Mouse (Mus musculus): ENCODE measurements around the gene Lrrfip2. TPM values are rescaled to one million over a fixed set of nuclear protein-coding genes. Genes with fewer than 3 reads are reported as not detected.

The Lrrfip2 gene
- polyA plus RNA-seq, 1 experiment from 2014 or later, result 52.8 TPM

DNA sequence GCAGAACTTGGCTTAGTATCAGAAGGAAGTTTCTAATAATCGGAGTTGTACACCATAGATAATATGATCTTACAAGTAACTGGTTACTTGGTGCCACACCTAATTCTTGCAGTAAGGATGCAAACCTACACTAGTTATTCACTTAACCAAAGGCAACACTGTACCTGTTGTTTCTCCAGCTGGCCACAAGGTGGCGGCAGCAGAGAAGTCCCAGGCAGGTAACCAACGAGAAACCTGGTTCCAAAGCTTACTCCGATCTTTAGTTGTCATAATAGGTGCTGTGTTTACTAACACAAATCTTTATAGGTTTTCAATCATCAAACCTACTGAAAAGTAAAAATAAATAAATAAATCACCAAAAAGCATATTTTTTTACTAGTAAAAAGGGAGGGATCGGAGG, 24.3 kb upstream of the Lrrfip2 start:
- no peaks in the 10 kb centered on the region for H3K9me3 ChIP-seq
- H3K9ac ChIP-seq, result no peak overlapping the region
- H3K27me3 ChIP-seq, result peaks cover 5% of the 10 kb centered on the region; the same call in 1 of the 2 replicates
- no peak for ATAC-seq (ENCODE audit: low FRiP score)
- no peaks in the 10 kb centered on the region for H3K36me3 ChIP-seq (replicated peaks)
- H3K4me1 ChIP-seq, result peaks cover 13% of the 10 kb centered on the region
- no peak overlapping the region for H3K4me3 ChIP-seq (replicated peaks)
- H3K27ac ChIP-seq, result no peak overlapping the region
- WGBS, result 31% methylated on average over 5 of the region's 5 CpGs
- H3K4me2 ChIP-seq, result no peak overlapping the region

DNA sequence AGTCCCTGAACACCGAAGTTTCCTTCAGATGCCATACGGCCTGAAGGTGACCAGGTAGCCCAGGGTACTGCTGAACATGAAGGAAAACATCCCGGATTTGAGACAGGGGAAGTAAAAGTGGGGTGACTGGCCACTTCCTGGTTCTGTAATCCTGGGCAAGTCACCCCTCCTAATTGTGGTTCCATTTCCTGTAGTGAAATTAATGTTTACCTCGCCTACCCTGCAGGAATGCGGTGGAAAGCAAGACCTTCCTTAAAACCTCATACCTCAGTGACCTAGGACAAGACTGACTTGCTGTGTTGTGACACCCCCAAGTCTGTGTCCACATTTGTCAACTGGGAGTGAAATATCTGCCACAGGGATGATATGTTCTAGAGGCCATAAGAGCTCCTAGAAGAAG, 22.8 kb upstream of the Lrrfip2 start:
- Histone ChIP-seq H3K4me3 (replicated peaks) (no peak overlapping the region), H3K4me1 (no peaks in the 10 kb centered on the region), H3K36me3 (replicated peaks) (no peaks in the 10 kb centered on the region), H3K4me2 (no peak overlapping the region), H3K27me3 (peaks cover 5% of the 10 kb centered on the region; the same call in 1 of the 2 replicates), H3K9me3 (no peaks in the 10 kb centered on the region), H3K9ac (no peak overlapping the region), H3K27ac (no peak overlapping the region)
- no peak for ATAC-seq (ENCODE audit: low FRiP score)
- WGBS, result 89% methylated on average over 5 of the region's 5 CpGs

DNA sequence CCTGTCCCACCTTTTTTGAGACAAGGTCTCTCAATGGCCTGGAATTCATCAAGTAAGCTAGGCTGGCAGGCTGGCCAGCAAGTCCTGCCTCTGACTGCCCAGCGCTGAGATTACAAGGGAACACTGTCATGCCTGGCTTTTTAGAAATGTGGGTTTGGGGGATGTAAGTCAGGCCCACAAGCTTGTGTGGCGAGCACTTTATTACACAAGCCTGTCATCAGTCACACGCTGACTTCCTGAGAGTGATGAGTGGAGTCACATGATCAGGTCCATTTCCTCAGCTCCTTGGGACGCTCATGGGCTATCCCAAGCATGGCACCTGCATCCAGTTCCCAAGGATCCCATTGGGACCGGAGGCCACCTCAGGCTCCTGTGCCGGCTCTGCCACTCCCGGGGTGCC, 21.7 kb upstream of the Lrrfip2 start:
- no peak for ATAC-seq (ENCODE audit: low FRiP score)
- Histone ChIP-seq H3K4me2 (no peak overlapping the region), H3K4me1 (no peaks in the 10 kb centered on the region), H3K27me3 (peaks cover 5% of the 10 kb centered on the region; the same call in 1 of the 2 replicates), H3K9ac (no peak overlapping the region), H3K4me3 (replicated peaks) (no peak overlapping the region), H3K36me3 (replicated peaks) (no peaks in the 10 kb centered on the region), H3K9me3 (no peaks in the 10 kb centered on the region), H3K27ac (no peak overlapping the region)
- 85% methylated on average over 7 of the region's 7 CpGs for WGBS

GRCm38 (mm10) chr9:111096419-111097326, 20.7 kb upstream of the Lrrfip2 start:
- no peak overlapping the region for H3K4me2 ChIP-seq
- no peak overlapping the region for H3K4me3 ChIP-seq (replicated peaks)
- no peak overlapping the region for H3K27ac ChIP-seq
- H3K4me1 ChIP-seq, result no peaks in the 10 kb centered on the region
- ATAC-seq (ENCODE audit: low FRiP score), result no peak
- no peaks in the 10 kb centered on the region for H3K36me3 ChIP-seq (replicated peaks)
- peaks cover 1% of the 10 kb centered on the region; the same call in 1 of the 2 replicates for H3K27me3 ChIP-seq
- H3K9ac ChIP-seq, result no peak overlapping the region
- H3K9me3 ChIP-seq, result no peaks in the 10 kb centered on the region
- 87% methylated on average over 16 of the region's 16 CpGs for WGBS

- H3K27me3 ChIP-seq, result no peaks in the 10 kb centered on the region
- no peaks in the 10 kb centered on the region for H3K4me1 ChIP-seq
- WGBS, result 70% methylated on average over 6 of the region's 6 CpGs
- no peak overlapping the region for H3K9ac ChIP-seq
- no peak overlapping the region for H3K27ac ChIP-seq
- no peaks in the 10 kb centered on the region for H3K36me3 ChIP-seq (replicated peaks)
- ATAC-seq (ENCODE audit: low FRiP score), result no peak
- H3K4me3 ChIP-seq (replicated peaks), result no peak overlapping the region
- no peak overlapping the region for H3K4me2 ChIP-seq
- no peaks in the 10 kb centered on the region for H3K9me3 ChIP-seq
These were observed 19.8 kb upstream of the Lrrfip2 start for GRCm38 (mm10) chr9:111097543-111097942.

DNA sequence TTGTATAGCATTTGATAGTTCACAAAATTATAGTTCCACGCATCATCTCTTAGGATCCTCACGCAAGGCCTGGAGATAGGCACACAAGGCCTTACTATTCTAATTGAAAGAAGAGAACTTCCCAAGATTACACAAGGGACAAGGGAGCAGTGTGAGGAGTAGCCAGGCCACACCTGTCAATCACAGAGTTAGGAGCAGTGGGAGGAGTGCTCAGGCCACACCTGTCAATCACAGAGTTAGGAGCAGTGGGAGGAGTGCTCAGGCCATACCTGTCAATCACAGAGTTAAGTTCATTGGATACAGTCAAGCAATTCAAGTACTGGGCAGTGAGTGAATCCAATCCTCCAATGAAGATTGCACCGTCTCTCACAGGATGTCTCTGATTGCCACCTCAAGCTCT, 17.0 kb upstream of the Lrrfip2 start:
- no peaks in the 10 kb centered on the region for H3K9me3 ChIP-seq
- no peak overlapping the region for H3K9ac ChIP-seq
- no peak overlapping the region for H3K4me2 ChIP-seq
- no peak overlapping the region for H3K4me3 ChIP-seq (replicated peaks)
- no peak overlapping the region for H3K27ac ChIP-seq
- ATAC-seq (ENCODE audit: low FRiP score), result no peak
- 85% methylated on average over 3 of the region's 3 CpGs for WGBS
- no peaks in the 10 kb centered on the region for H3K27me3 ChIP-seq
- no peaks in the 10 kb centered on the region for H3K36me3 ChIP-seq (replicated peaks)
- no peaks in the 10 kb centered on the region for H3K4me1 ChIP-seq

DNA sequence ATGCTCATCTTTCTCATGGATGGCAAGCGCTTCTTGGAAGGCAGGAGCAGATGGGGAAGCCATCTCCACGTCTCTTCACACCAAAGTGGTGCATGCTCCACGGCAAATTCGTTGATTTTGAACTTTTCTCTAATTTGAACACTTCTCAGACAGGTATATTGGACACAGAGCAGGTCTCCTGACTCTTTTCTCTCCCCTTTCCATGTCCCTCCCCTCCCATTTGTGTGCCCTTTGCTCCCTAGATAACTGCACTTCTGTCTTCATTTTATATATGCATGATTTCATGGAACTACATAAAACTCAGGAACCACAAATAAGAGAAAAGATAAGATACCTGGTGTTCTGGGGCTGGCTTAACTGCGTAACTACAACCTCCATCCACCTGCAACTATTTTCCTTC, 14.1 kb upstream of the Lrrfip2 start:
- Histone ChIP-seq H3K36me3 (replicated peaks) (no peaks in the 10 kb centered on the region), H3K9ac (no peak overlapping the region), H3K9me3 (no peaks in the 10 kb centered on the region), H3K27me3 (no peaks in the 10 kb centered on the region), H3K4me1 (no peaks in the 10 kb centered on the region), H3K4me2 (no peak overlapping the region), H3K4me3 (replicated peaks) (no peak overlapping the region), H3K27ac (no peak overlapping the region)
- WGBS, result 90% methylated on average over 5 of the region's 5 CpGs
- ATAC-seq (ENCODE audit: low FRiP score), result no peak

DNA sequence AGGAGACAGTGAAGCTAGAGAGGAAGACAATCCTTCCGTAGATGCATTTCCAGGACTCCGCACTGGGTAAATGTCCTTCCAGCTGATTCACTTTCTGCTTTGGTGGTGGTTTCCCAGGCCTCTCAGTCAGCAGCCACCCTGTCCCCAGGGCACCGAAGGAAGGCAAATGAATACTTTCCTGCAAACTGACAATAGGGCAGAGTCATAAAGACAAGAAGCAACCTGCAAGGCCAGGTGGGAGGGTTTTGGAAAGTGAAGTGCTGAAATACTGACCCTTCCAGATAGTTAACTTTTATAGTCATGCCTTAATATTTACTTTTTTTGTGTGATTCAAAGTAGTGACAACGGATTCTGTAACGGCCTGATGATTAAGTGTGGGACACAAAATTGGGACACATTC, 13.5 kb upstream of the Lrrfip2 start:
- Histone ChIP-seq H3K4me1 (no peaks in the 10 kb centered on the region), H3K9ac (no peak overlapping the region), H3K9me3 (no peaks in the 10 kb centered on the region), H3K36me3 (replicated peaks) (no peaks in the 10 kb centered on the region), H3K4me2 (no peak overlapping the region), H3K27me3 (no peaks in the 10 kb centered on the region), H3K4me3 (replicated peaks) (no peak overlapping the region), H3K27ac (no peak overlapping the region)
- ATAC-seq (ENCODE audit: low FRiP score), result no peak
- WGBS, result 93% methylated on average over 5 of the region's 5 CpGs

GRCm38 (mm10) chr9:111107863-111108262, 9.5 kb upstream of the Lrrfip2 start:
- Histone ChIP-seq H3K27ac (no peak overlapping the region), H3K4me1 (no peaks in the 10 kb centered on the region), H3K27me3 (no peaks in the 10 kb centered on the region), H3K4me3 (replicated peaks) (no peak overlapping the region), H3K9me3 (no peaks in the 10 kb centered on the region), H3K9ac (no peak overlapping the region), H3K36me3 (replicated peaks) (no peaks in the 10 kb centered on the region), H3K4me2 (no peak overlapping the region)
- ATAC-seq (ENCODE audit: low FRiP score), result no peak
- WGBS, result 90% methylated on average over 3 of the region's 3 CpGs

- Histone ChIP-seq H3K36me3 (replicated peaks) (no peaks in the 10 kb centered on the region), H3K27ac (peak overlapping the region; percentile 85), H3K4me2 (peak overlapping the region; percentile 75), H3K27me3 (no peaks in the 10 kb centered on the region), H3K4me3 (replicated peaks) (peak overlapping the region; percentile 97), H3K4me1 (peaks cover 28% of the 10 kb centered on the region), H3K9ac (peak overlapping the region; percentile 91), H3K9me3 (no peaks in the 10 kb centered on the region)
- WGBS, result under 1% methylated on average over 56 of the region's 56 CpGs
- peak; percentile 97 for ATAC-seq (ENCODE audit: low FRiP score)
These were observed 431 bp downstream of the Lrrfip2 start for GRCm38 (mm10) chr9:111117794-111118251.

DNA sequence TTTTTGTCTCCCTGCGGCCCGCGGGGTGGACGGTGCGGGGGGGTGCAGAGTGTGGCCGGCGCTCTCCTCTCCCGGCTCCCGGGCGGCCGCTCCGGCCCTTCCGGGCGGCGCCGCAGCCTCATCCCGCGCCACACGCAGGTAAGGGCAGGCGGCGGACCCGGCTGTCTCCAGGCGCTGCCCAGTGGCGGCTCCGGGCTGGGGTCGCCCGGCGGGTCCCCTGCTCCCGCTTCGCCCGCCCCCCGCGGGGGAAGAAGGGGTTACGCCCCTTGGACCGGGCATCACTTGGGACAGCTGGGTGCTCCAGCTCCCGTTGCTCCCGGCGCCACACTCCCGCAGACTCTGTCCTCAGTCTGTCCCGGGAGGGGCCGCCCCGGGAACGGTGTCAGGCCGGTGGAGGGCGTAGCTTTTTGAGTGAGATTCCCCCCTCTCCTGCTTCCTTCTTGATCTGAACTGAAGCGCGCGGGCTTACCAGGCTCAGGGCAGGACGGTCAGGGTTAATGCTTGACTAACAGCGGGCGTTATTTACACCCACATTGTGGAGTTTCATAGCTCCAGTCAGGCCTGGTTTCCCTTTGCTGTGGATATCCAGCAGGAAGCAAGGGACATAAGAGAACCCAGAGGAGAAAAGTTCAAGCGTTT, 979 bp downstream of the Lrrfip2 start:
- Histone ChIP-seq H3K36me3 (replicated peaks) (no peaks in the 10 kb centered on the region), H3K9ac (peak overlapping the region; percentile 91), H3K9me3 (no peaks in the 10 kb centered on the region), H3K4me1 (peaks cover 28% of the 10 kb centered on the region), H3K27me3 (no peaks in the 10 kb centered on the region), H3K4me3 (replicated peaks) (peak overlapping the region; percentile 97), H3K4me2 (peak overlapping the region; percentile 75), H3K27ac (peak overlapping the region; percentile 85)
- under 1% methylated on average over 46 of the region's 52 CpGs for WGBS
- peak; percentile 88 for ATAC-seq (ENCODE audit: low FRiP score)

- Histone ChIP-seq H3K27ac (peak overlapping the region; percentile 85; the same call in 1 of the 2 replicates), H3K36me3 (replicated peaks) (no peaks in the 10 kb centered on the region), H3K4me1 (peaks cover 28% of the 10 kb centered on the region), H3K27me3 (no peaks in the 10 kb centered on the region), H3K4me3 (replicated peaks) (peak overlapping the region; percentile 97), H3K4me2 (peak overlapping the region; percentile 75), H3K9ac (peak overlapping the region; percentile 91), H3K9me3 (no peaks in the 10 kb centered on the region)
- 16% methylated on average over 17 of the region's 17 CpGs for WGBS
- ATAC-seq (ENCODE audit: low FRiP score), result no peak
These were observed 1.6 kb downstream of the Lrrfip2 start for GRCm38 (mm10) chr9:111118891-111119441.
